Mouse (Mus musculus): ENCODE measurements around the gene B4galnt2. TPM values are rescaled to one million over a fixed set of nuclear protein-coding genes. Genes with fewer than 3 reads are reported as not detected.

The B4galnt2 gene
- total RNA-seq, 2 experiments from 2014 or later = not detected

DNA sequence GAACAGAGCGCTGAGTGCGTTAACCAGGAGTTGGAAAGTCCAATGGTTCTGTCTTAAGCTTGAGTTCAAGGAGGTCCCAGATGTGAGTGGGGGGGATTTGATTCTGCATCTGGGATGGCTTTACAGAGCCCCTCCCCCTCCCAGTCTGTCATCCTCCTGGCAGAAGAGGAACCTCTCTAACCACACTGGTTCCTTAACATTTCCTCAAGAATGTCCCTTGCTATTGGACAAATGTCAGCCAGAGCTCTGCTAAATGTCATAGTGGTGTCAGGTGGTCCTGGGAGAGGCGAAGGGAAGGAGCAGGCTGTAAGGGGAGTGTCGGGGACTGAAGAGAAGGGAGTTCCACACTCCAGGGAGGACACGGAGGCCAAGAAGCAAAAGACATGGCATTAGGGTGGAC, 71.7 kb downstream of the B4galnt2 start:
- TF ChIP-seq CTCF (conservative IDR thresholded peaks at IDR 0.05) = no peak
- DNase-seq (ENCODE audit: low spot score in 2 of 2) = no peak
- H3K4me3 ChIP-seq = no peak overlapping the region; the same call in 1 of the 2 replicates

GRCm38 (mm10) chr11:95842074-95842681, 72.5 kb downstream of the B4galnt2 start, which contains the start of gene Abi3:
Gene Abi3 (minus strand): TSS chr11:95842476.
- TF ChIP-seq CTCF (conservative IDR thresholded peaks at IDR 0.05) = no peak
- Histone ChIP-seq H3K4me3 (peak within 1 kb of the TSS; percentile 21), H3K27ac (peak within 1 kb of the TSS; percentile 23; the same call in 1 of the 2 replicates)
- no peak for DNase-seq (ENCODE audit: low spot score in 2 of 2)

More for the DNA sequence above, 71.7 kb downstream of the B4galnt2 start:
- no peak overlapping the region for H3K27ac ChIP-seq

GRCm38 (mm10) chr11:95841498-95841830, 73.2 kb downstream of the B4galnt2 start:
- Histone ChIP-seq H3K27ac (peak overlapping the region; percentile 23; the same call in 1 of the 2 replicates), H3K4me3 (peak overlapping the region; percentile 21; the same call in 1 of the 2 replicates)
- no peak for TF ChIP-seq CTCF (conservative IDR thresholded peaks at IDR 0.05)
- no peak for DNase-seq (ENCODE audit: low spot score in 2 of 2)

- no peak for DNase-seq (ENCODE audit: low spot score in 2 of 2)
- TF ChIP-seq CTCF (conservative IDR thresholded peaks at IDR 0.05) = no peak
- H3K4me3 ChIP-seq = peak overlapping the region; percentile 21; the same call in 1 of the 2 replicates
Measured at GRCm38 (mm10) chr11:95840694-95841497, 73.8 kb downstream of the B4galnt2 start.

GRCm38 (mm10) chr11:95838999-95839868, 75.5 kb downstream of the B4galnt2 start:
- TF ChIP-seq CTCF (conservative IDR thresholded peaks at IDR 0.05) = no peak
- Histone ChIP-seq H3K4me3 (no peak overlapping the region), H3K27ac (peak overlapping the region; percentile 39; the same call in 1 of the 2 replicates)
- no peak for DNase-seq (ENCODE audit: low spot score in 2 of 2)

More at GRCm38 (mm10) chr11:95840694-95841497, 73.8 kb downstream of the B4galnt2 start:
- 0 out of 2 replicates have a peak overlapping the region, but pooled peaks have one; percentile 23 for H3K27ac ChIP-seq

- no peak overlapping the region for H3K4me3 ChIP-seq
- no peak for DNase-seq (ENCODE audit: low spot score in 2 of 2)
- peak overlapping the region; percentile 39; the same call in 1 of the 2 replicates for H3K27ac ChIP-seq
- no peak for TF ChIP-seq CTCF (conservative IDR thresholded peaks at IDR 0.05)
Measured at GRCm38 (mm10) chr11:95838598-95838997, 76.1 kb downstream of the B4galnt2 start.

DNA sequence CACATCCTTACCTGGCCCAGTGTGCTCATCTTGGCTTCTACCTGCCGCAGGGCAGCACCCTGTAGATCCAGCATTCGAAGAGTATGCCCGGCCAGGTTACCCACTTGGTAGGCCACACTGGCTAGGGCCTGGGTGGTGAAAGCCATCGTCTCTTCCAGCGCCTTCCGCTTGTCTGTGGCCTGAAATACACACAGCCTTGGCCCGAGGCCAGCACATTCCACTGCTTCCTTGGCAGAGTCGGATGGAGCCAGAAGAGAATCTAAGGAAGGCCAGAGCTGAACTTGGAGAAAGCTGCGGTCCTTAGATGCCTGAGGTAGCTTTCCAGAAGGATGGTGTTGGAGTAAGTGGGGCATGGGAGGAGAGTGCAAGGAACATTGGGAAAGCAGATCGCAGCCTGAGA, 77.6 kb downstream of the B4galnt2 start, which contains the start of gene Gngt2:
Gngt2 (plus strand) TSS at position 158 of the 400 bp plus-strand sequence.
- no peak within 1 kb of the TSS for H3K4me3 ChIP-seq
- no peak for TF ChIP-seq CTCF (conservative IDR thresholded peaks at IDR 0.05)
- peak within 1 kb of the TSS; percentile 36; the same call in 1 of the 2 replicates for H3K27ac ChIP-seq
- DNase-seq (ENCODE audit: low spot score in 2 of 2) = no peak

- no peak overlapping the region for H3K4me3 ChIP-seq
- no peak for TF ChIP-seq CTCF (conservative IDR thresholded peaks at IDR 0.05)
- DNase-seq (ENCODE audit: low spot score in 2 of 2) = no peak
- H3K27ac ChIP-seq = peak overlapping the region; percentile 10; the same call in 1 of the 2 replicates
Measured at GRCm38 (mm10) chr11:95836433-95836832, 78.3 kb downstream of the B4galnt2 start.

DNA sequence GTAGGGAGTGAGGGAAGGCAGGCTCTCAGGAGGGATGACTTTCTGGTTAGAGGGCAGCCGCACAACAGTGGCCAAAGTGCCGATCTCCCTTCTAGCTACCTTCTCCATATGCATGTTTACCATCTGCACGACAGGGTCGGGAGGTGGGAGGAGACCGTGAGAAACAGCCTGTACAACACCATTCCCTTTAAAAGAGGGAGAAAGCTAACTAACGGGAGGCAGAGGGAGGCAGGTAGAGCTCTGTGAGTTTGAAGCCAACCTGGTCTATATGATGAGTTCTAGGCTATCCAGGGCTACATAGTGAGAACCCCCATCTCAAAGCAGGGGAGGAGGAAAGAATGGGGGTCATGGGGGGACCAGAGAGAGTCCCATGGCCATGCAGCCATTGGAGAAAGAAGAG, 78.9 kb downstream of the B4galnt2 start:
- TF ChIP-seq CTCF (conservative IDR thresholded peaks at IDR 0.05) = no peak
- Histone ChIP-seq H3K27ac (no peak overlapping the region; the same call in 1 of the 2 replicates), H3K4me3 (no peak overlapping the region)
- no peak for DNase-seq (ENCODE audit: low spot score in 2 of 2)

DNA sequence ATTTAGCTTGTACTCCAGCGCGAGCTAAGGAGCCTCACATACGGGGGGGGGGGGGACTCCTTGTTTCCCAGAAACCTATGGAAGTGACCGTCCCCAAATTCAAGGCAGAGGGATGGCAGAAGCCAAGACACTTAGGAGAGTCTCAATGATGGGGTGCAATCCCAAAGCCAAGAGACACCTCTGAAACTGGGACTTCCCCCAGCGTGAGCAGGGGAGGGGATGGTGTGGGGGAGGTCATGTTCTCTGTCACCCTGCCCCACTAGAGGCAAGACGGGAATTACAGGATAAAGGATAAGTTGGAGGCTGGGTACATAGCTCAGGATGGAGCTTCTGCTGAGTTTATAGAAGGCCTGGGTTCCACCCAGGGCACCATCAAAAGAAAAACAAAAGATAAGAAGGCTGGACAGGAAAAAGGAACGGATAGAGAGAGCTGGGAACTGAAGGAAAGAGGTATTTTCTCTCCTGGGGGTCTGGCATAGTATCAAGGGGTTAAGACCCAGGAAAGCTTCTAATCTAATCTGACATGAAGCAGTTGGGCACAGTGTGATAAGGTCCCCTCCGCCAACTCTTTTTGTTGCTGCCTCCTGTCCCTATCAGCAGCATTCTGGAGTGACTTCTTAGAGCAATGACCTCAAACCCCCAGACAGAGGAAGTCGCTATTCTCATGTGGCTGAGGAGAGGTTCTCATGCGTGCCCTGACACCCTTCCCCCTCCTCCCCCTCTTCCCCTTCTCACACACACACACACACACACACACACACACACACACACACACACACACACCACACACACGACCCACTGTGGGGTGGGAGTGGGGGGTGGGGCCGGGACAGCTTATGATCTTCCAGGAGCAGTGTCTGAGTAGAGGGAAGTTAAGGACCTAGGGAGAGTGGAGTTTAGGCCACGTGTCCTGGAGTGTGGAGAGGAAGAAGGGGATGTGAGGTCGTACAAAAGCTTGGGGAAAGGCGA, 79.7 kb downstream of the B4galnt2 start:
- peak; percentile 20; the same call in 1 of the 2 replicates for TF ChIP-seq CTCF (conservative IDR thresholded peaks at IDR 0.05)
- no peak for DNase-seq (ENCODE audit: low spot score in 2 of 2)
- Histone ChIP-seq H3K27ac (peak overlapping the region; percentile 25; the same call in 1 of the 2 replicates), H3K4me3 (no peak overlapping the region)

DNA sequence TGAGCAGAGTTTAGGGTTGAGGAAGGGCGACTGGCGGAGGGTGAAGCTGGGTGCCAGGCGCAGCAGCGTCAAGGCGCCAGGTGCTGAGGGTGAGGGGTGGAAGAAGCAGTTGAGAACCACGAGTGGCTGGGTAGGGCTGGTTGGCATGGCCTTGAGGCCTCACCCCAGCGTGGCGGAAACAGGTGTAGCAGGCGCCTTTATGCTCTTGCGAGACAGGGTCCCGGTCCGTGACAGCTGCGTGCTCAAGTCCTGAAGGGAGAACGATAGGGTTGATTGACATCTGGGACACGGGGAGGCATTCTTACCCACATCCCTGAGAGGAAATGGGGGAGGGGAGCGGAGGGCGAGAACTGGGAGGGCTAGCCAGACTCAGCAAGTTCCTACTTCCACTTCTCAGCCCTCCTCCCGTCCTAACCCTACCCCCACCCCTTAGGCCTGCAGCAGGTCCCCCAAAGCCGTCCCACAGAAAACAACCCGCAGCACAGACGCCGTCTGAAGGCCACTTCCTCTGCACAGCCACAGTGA, 80.5 kb downstream of the B4galnt2 start:
- H3K4me3 ChIP-seq = no peak overlapping the region
- no peak for TF ChIP-seq CTCF (conservative IDR thresholded peaks at IDR 0.05)
- DNase-seq (ENCODE audit: low spot score in 2 of 2) = peak in 1 of 2 experiments; percentile 42

More for the DNA sequence above, 80.5 kb downstream of the B4galnt2 start:
- peak overlapping the region; percentile 33; the same call in 1 of the 2 replicates for H3K27ac ChIP-seq

All from layer of hippocampus, adult 2 months (tissue).